Comparison of ENCODE assay signal across 7 mouse cellular contexts in genomic region chr5:110230401-110230779, GRCm38 (mm10). TPM values are rescaled to one million over a fixed set of nuclear protein-coding genes. Genes with fewer than 3 reads are reported as not detected.
DNase-seq lines count a peak whose midpoint lies in the region; ATAC-seq and TF ChIP-seq lines count a peak whose summit lies in the region.

No protein-coding gene starts in this region.

- DNase-seq in neural tube, embryonic 11.5 days (ENCODE audit: low spot score): no peak
- no peak for DNase-seq in neural tube, embryonic 10.5 days (ENCODE audit: extremely low spot score, low spot score)
- DNase-seq in forebrain, embryonic 11.5 days (ENCODE audit: low spot score): no peak
- DNase-seq in yolk sac, embryonic 10.5 days (ENCODE audit: low spot score): no peak
- DNase-seq in cerebellum, postnatal 36 days: no peak

- H3K27me3 ChIP-seq in neural tube, embryonic 11.5 days (ENCODE audit: control insufficient read depth, insufficient read depth, low read length): no peaks in the 10 kb centered on the region
- no peaks in the 10 kb centered on the region for H3K27me3 ChIP-seq in forebrain, embryonic 11.5 days (ENCODE audit: control insufficient read depth, insufficient read depth, low read length)
- H3K27me3 ChIP-seq in limb, embryonic 12.5 days: no peaks in the 10 kb centered on the region

- H3K4me1 ChIP-seq in neural tube, embryonic 11.5 days (ENCODE audit: control insufficient read depth, insufficient read depth, low read length): peaks cover 4% of the 10 kb centered on the region; the same call in 1 of the 2 replicates
- H3K4me1 ChIP-seq in forebrain, embryonic 11.5 days (replicated peaks; ENCODE audit: control insufficient read depth, insufficient read depth, low read length): peaks cover 4% of the 10 kb centered on the region; the same call in 1 of the 2 replicates
- peaks cover 21% of the 10 kb centered on the region for H3K4me1 ChIP-seq in limb, embryonic 12.5 days (replicated peaks)
- peaks cover 2% of the 10 kb centered on the region; the same call in 1 of the 2 replicates for H3K4me1 ChIP-seq in olfactory bulb, adult 2 months (ENCODE audit: control insufficient read depth, insufficient read depth, low read length)

- H3K36me3 ChIP-seq in neural tube, embryonic 11.5 days (ENCODE audit: control insufficient read depth, insufficient read depth, low read length): no peaks in the 10 kb centered on the region
- no peaks in the 10 kb centered on the region; the same call in 1 of the 2 replicates for H3K36me3 ChIP-seq in forebrain, embryonic 11.5 days (ENCODE audit: control insufficient read depth, insufficient read depth, low read length)
- peaks cover 31% of the 10 kb centered on the region for H3K36me3 ChIP-seq in limb, embryonic 12.5 days

- H3K9me3 ChIP-seq in neural tube, embryonic 11.5 days (ENCODE audit: control insufficient read depth, low read length): no peaks in the 10 kb centered on the region
- no peaks in the 10 kb centered on the region for H3K9me3 ChIP-seq in forebrain, embryonic 11.5 days (ENCODE audit: control insufficient read depth, low read length)
- no peaks in the 10 kb centered on the region for H3K9me3 ChIP-seq in limb, embryonic 12.5 days

- peak overlapping the region; percentile 87 for H3K27ac ChIP-seq in neural tube, embryonic 11.5 days (ENCODE audit: low read depth, low read length)
- H3K27ac ChIP-seq in forebrain, embryonic 11.5 days (ENCODE audit: low read depth, low read length): peak overlapping the region; percentile 93; the same call in 1 of the 2 replicates
- peak overlapping the region; percentile 97 for H3K27ac ChIP-seq in limb, embryonic 12.5 days
- peak overlapping the region; percentile 74; the same call in 1 of the 2 replicates for H3K27ac ChIP-seq in olfactory bulb, adult 2 months (ENCODE audit: insufficient read depth, low read depth, low read length)

- peak overlapping the region; percentile 92 for H3K9ac ChIP-seq in neural tube, embryonic 11.5 days (ENCODE audit: low read length)
- peak overlapping the region; percentile 93 for H3K9ac ChIP-seq in forebrain, embryonic 11.5 days (ENCODE audit: low read length)
- peak overlapping the region; percentile 92 for H3K9ac ChIP-seq in limb, embryonic 12.5 days (replicated peaks)

- H3K4me3 ChIP-seq in neural tube, embryonic 11.5 days (ENCODE audit: low read depth, low read length): peak overlapping the region; percentile 93
- H3K4me3 ChIP-seq in forebrain, embryonic 11.5 days (ENCODE audit: low read depth, low read length): peak overlapping the region; percentile 93
- peak overlapping the region; percentile 96 for H3K4me3 ChIP-seq in limb, embryonic 12.5 days (replicated peaks)
- H3K4me3 ChIP-seq in olfactory bulb, adult 2 months (ENCODE audit: insufficient read depth, low read depth, low read length): peak overlapping the region; percentile 83

- 11% methylated on average over 8 of the region's 8 CpGs for WGBS in neural tube, embryonic 11.5 days
- WGBS in forebrain, embryonic 11.5 days: 9% methylated on average over 8 of the region's 8 CpGs
- WGBS in limb, embryonic 12.5 days: 10% methylated on average over 8 of the region's 8 CpGs
- 1% methylated on average over 8 of the region's 8 CpGs for WGBS in olfactory bulb, adult 2 months

- no peak for TF ChIP-seq CTCF in olfactory bulb, adult 2 months (IDR thresholded peaks at IDR 0.05; ENCODE audit: insufficient read depth, low read depth, low read length)

- ATAC-seq in neural tube, embryonic 11.5 days (ENCODE audit: insufficient read depth, low FRiP score, low TSS enrichment): no peak
- ATAC-seq in forebrain, embryonic 11.5 days (replicated peaks; ENCODE audit: low FRiP score): no peak
- no peak for ATAC-seq in limb, embryonic 12.5 days (ENCODE audit: insufficient number of reproducible peaks, insufficient read depth, low FRiP score, low TSS enrichment, low read depth)

- no peak for TF ChIP-seq POLR2A in olfactory bulb, adult 2 months (IDR thresholded peaks at IDR 0.05; ENCODE audit: insufficient read depth, low read depth, low read length)

- H3K4me2 ChIP-seq in neural tube, embryonic 11.5 days (ENCODE audit: low read depth): peak overlapping the region; percentile 70
- H3K4me2 ChIP-seq in forebrain, embryonic 11.5 days (ENCODE audit: low read depth, low read length, severe bottlenecking): peak overlapping the region; percentile 67
- peak overlapping the region; percentile 74 for H3K4me2 ChIP-seq in limb, embryonic 12.5 days

RNA-seq across cellular contexts. Expression of gene Ankle2, which starts 0.4 kb away (rescaled TPM):
- polyA plus RNA-seq in neural tube, embryonic 11.5 days (2014; fragmentation: Nextera tagmentation; extraction: Ambion mirVana): 35.5 and 39.9 TPM in 2 replicates
- polyA plus RNA-seq in forebrain, embryonic 11.5 days (2014; fragmentation: Nextera tagmentation; extraction: Ambion mirVana): 39.0 and 48.6 TPM in 2 replicates
- 41.3 and 43.2 TPM in 2 replicates for polyA plus RNA-seq in limb, embryonic 12.5 days (2016; fragmentation: Nextera tagmentation; extraction: Ambion mirVana)
- polyA plus RNA-seq in olfactory bulb, adult 2 months (2012; ENCODE audit: insufficient read depth, insufficient read length, low replicate concordance, missing spikeins): not detected in 2 replicates

RNA-seq across cellular contexts. Expression of gene Pgam5, which starts 39.3 kb away (rescaled TPM):
- polyA plus RNA-seq in neural tube, embryonic 11.5 days (2014; fragmentation: Nextera tagmentation; extraction: Ambion mirVana): 95.2 and 106 TPM in 2 replicates
- 92.4 and 104 TPM in 2 replicates for polyA plus RNA-seq in forebrain, embryonic 11.5 days (2014; fragmentation: Nextera tagmentation; extraction: Ambion mirVana)
- 87.7 and 88.1 TPM in 2 replicates for polyA plus RNA-seq in limb, embryonic 12.5 days (2016; fragmentation: Nextera tagmentation; extraction: Ambion mirVana)
- polyA plus RNA-seq in olfactory bulb, adult 2 months (2012; ENCODE audit: insufficient read depth, insufficient read length, low replicate concordance, missing spikeins): not detected in 2 replicates

RNA-seq across cellular contexts. Expression of gene Golga3, which starts 53.9 kb away (rescaled TPM):
- 23.2 and 24.0 TPM in 2 replicates for polyA plus RNA-seq in neural tube, embryonic 11.5 days (2014; fragmentation: Nextera tagmentation; extraction: Ambion mirVana)
- 20.0 and 20.7 TPM in 2 replicates for polyA plus RNA-seq in forebrain, embryonic 11.5 days (2014; fragmentation: Nextera tagmentation; extraction: Ambion mirVana)
- 25.1 and 26.6 TPM in 2 replicates for polyA plus RNA-seq in limb, embryonic 12.5 days (2016; fragmentation: Nextera tagmentation; extraction: Ambion mirVana)
- polyA plus RNA-seq in olfactory bulb, adult 2 months (2012; ENCODE audit: insufficient read depth, insufficient read length, low replicate concordance, missing spikeins): 37.2 TPM in 1 of 2 replicates, not detected in the other

RNA-seq across cellular contexts. Expression of gene Pxmp2, which starts 55.6 kb away (rescaled TPM):
- 9.5 and 11.6 TPM in 2 replicates for polyA plus RNA-seq in neural tube, embryonic 11.5 days (2014; fragmentation: Nextera tagmentation; extraction: Ambion mirVana)
- 10.7 and 12.2 TPM in 2 replicates for polyA plus RNA-seq in forebrain, embryonic 11.5 days (2014; fragmentation: Nextera tagmentation; extraction: Ambion mirVana)
- 9.7 and 11.0 TPM in 2 replicates for polyA plus RNA-seq in limb, embryonic 12.5 days (2016; fragmentation: Nextera tagmentation; extraction: Ambion mirVana)
- not detected in 2 replicates for polyA plus RNA-seq in olfactory bulb, adult 2 months (2012; ENCODE audit: insufficient read depth, insufficient read length, low replicate concordance, missing spikeins)

RNA-seq across cellular contexts. Expression of gene Pole, which starts 55.7 kb away (rescaled TPM):
- 36.4 and 40.1 TPM in 2 replicates for polyA plus RNA-seq in neural tube, embryonic 11.5 days (2014; fragmentation: Nextera tagmentation; extraction: Ambion mirVana)
- 49.8 and 50.7 TPM in 2 replicates for polyA plus RNA-seq in forebrain, embryonic 11.5 days (2014; fragmentation: Nextera tagmentation; extraction: Ambion mirVana)
- polyA plus RNA-seq in limb, embryonic 12.5 days (2016; fragmentation: Nextera tagmentation; extraction: Ambion mirVana): 45.2 and 47.7 TPM in 2 replicates
- polyA plus RNA-seq in olfactory bulb, adult 2 months (2012; ENCODE audit: insufficient read depth, insufficient read length, low replicate concordance, missing spikeins): not detected in 2 replicates

Comparison
In these comparisons a context has a peak if more than half of its experiments do, and no peak if none do; other contexts are left out.
1. RNA of gene Pgam5, which starts 39.3 kb away (polyA plus RNA-seq): 95.2 to 106 TPM in neural tube, embryonic 11.5 days, 92.4 to 104 TPM in forebrain, embryonic 11.5 days and 87.7 to 88.1 TPM in limb, embryonic 12.5 days; not detected in olfactory bulb, adult 2 months; every median in the first group is over 10 times any median in the second.
2. Peak in every context shown above with its lines, with median percentiles within 50 percentile points of each other: H3K27ac ChIP-seq, H3K4me2 ChIP-seq, H3K4me3 ChIP-seq and H3K9ac ChIP-seq.